Mouse (Mus musculus) urinary bladder, adult 18-20 months (tissue): ENCODE measurements around the gene Rlf.

Experiments
- DNase-seq, 2 experiments: peaks; one replicate each; pipeline ENCODE4 v3.0.0; 2022; ENCODE audit warnings: low spot score in 2 of 2, mixed read lengths in 2 of 2

Gene Rlf

GRCm38 (mm10) chr4:121214793-121215304, at the start of gene Rlf:
TSS of gene Rlf (minus strand) at chr4:121215084.
- DNase-seq, result peak; percentile 96 to 100

- no peak for DNase-seq
Measured at GRCm38 (mm10) chr4:121241612-121242000, 26.7 kb upstream of the Rlf start.

GRCm38 (mm10) chr4:121240637-121241611, 26.0 kb upstream of the Rlf start:
- peak in 1 of 2 experiments; percentile 4 for DNase-seq

DNA sequence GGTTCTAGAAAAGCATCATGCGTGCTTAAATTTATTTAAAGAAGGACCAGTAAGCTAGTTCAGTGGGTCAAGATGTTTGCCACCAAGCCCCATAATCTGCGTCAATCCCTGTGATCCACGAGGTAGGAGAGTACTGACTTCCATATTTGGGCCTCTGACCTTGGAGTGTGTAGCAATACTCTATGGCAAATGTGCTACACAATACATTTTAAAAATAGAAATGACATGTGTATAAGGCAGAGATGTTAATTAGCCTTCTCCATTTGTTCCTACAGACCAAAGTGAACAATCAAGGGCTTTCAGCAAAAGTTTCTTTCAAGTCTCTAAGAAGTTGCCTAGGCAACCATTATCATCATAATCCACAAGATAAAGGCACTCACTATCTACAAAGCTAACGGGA, 25.0 kb upstream of the Rlf start:
- no peak for DNase-seq

- no peak for DNase-seq
Measured at GRCm38 (mm10) chr4:121231772-121232414, 17.0 kb upstream of the Rlf start.

- no peak for DNase-seq
Measured at GRCm38 (mm10) chr4:121230943-121231614, 16.2 kb upstream of the Rlf start.

DNA sequence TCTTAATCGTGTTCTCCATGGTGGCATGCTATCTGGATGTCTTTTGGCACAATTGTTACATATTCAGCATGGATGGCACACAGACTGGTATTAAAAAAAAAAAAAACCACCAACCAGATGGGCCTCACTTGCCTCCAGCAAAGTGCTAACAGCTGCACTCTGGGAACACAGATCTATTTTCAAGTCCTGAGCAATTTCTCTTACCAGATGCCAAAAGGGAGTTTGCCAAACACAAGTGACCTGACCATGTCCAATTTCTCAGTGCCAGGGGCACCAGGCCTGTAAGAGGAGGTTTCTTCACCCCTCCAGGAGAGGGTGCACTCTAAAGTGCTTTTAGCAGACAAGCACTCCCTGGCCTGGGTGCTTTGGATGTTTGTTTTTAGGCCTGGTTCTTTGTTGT, 12.2 kb upstream of the Rlf start:
- DNase-seq, result no peak

- no peak for DNase-seq
Measured at GRCm38 (mm10) chr4:121225177-121225576, 10.3 kb upstream of the Rlf start.

GRCm38 (mm10) chr4:121223136-121223535, 8.3 kb upstream of the Rlf start:
- DNase-seq, result no peak

DNA sequence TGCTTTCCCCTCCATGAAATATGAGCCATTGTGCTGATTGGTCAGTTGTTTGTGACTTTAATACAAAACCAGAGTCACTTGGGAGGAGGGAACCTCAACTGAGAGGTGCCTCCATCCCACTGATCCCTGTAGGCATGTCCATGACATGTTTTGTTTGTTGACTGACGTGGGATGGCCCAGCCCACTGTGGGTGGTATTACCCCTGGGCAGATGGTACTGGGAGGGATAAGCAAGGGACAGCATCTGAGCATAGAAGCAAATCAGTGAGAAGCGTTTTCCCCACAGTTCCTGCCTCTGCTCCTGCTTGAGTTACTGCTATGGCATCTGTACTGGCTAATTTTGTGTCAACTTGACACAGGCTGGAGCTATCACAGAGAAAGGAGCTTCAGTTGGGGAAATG, 1.3 kb upstream of the Rlf start:
- DNase-seq, result no peak

- DNase-seq, result no peak
Measured at GRCm38 (mm10) chr4:121215489-121215888, 605 bp upstream of the Rlf start.

DNA sequence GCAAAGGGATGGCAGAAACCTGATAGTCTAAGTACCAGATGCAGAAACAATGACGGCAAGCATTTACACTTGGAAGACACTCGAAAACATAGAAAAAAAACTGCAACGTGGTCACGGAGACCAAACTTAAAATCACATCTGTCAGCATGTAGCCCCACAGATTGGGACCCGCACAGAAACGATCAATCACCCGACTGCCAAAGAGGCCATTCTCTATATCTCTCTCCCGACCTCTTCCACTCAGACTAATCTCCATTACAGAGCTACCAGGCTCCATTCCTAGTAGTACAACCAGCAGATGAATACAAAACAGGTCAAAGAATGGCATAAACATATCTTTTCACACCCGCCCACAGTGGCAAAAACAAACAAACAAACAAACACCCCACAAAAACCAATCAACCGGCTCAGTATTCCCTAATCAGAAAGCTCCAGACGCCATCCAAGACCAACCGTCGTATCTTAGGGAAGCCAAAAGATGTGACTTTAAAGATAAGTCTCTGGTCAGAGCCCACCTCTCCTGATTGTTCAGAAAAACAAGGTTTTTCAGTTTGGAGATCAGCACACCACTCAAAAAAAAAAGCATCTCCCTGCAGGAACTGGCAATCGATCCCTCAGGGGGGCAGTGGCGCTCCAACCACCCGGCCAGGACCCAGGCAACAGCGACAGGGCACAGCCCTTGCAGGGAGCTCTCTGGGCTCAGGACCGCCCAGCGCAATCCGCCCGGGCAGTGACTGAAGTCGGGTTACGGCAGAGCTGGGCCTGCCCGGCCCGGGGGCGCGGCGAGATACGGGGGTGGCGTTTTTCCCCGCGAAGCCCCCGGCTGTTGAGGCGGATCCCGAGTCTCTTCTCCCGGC, 720 bp downstream of the Rlf start:
- DNase-seq, result peak in 1 of 2 experiments; percentile 33

GRCm38 (mm10) chr4:121208911-121209310, 6.0 kb downstream of the Rlf start:
- no peak for DNase-seq

- no peak for DNase-seq
Measured at GRCm38 (mm10) chr4:121197856-121198255, 17.0 kb downstream of the Rlf start.

DNA sequence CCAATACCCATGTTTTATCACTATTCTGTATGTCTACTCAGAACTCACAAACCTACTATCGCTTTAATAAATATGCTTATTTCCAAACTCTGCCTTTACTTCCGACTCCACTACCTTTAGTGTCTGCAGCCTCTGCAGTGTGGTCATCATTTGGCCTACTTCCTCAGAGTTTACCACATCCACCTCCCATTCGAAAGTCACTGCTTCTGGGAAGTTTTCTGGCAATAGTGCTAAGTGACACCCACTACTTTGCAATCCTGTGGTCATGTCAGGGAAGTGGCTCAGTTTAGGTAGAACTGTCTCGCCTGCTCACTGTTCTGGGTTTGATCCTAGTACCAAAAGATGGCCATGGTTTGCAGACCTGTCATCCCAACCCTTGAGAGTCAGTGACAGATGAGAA, 17.9 kb downstream of the Rlf start:
- DNase-seq, result no peak

- no peak for DNase-seq
Measured at GRCm38 (mm10) chr4:121196205-121196604, 18.7 kb downstream of the Rlf start.

GRCm38 (mm10) chr4:121194736-121195135, 20.1 kb downstream of the Rlf start:
- no peak for DNase-seq

DNA sequence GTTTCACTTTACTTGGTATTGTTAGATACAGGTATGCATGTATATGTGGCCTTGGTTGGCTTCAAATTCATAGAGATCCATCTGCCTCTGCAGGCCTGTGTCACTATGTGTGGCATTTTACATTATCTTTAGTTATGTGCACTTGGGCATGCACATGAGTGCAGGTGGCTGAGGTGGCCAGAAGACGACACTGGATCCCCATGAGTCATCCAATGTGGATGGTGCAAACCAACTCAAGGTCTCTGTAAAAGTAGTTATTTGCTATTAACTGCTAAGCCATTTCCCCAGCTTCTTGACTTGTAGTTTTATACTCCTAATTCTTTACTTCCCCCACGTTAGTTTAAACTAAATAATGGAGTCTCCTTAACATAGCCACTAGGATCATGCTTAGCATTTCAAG, 22.6 kb downstream of the Rlf start:
- DNase-seq, result no peak

GRCm38 (mm10) chr4:121189341-121189740, 25.5 kb downstream of the Rlf start:
- DNase-seq, result no peak

- DNase-seq, result no peak
Measured at GRCm38 (mm10) chr4:121179669-121180068, 35.2 kb downstream of the Rlf start.

GRCm38 (mm10) chr4:121167656-121168055, 47.2 kb downstream of the Rlf start:
- DNase-seq, result no peak
